Mouse (Mus musculus) bone marrow macrophage, adult 2 months (primary cell): ENCODE results near the gene Tmeff1.

Source experiments
- CTCF ChIP-seq: IDR thresholded peaks from 2 replicates; pipeline ENCODE4 v1.5.1; 2012; ENCODE audit warnings: low read depth, mild to moderate bottlenecking, low read length, moderate library complexity
- POLR2A ChIP-seq: IDR thresholded peaks from 2 replicates; pipeline ENCODE4 v1.6.1; 2012; ENCODE audit warnings: mild to moderate bottlenecking, low read depth, low read length, borderline replicate concordance

GRCm38 (mm10) chr4:48592328-48592727 is 7.4 kb downstream of the Tmeff1 start:
- TF ChIP-seq CTCF (no peak), POLR2A (no peak)
